Mouse (Mus musculus) ES-E14 (cell line): Measurements from ENCODE around the gene Prdm5. TPM values are rescaled to one million over a fixed set of nuclear protein-coding genes. Genes with fewer than 3 reads are reported as not detected.

ENCODE experiments used
- DNase-seq: peaks from one replicate; pipeline ENCODE4 v3.0.0-alpha.2; 2013; ENCODE audit warnings: low read depth, low spot score
- H3K27ac ChIP-seq: 2 replicates; pipeline ENCODE4 v1.5.1; 2012; ENCODE audit warnings: low read depth, mild to moderate bottlenecking, low read length, moderate library complexity, mixed read lengths; ENCODE audit not compliant: poor library complexity, insufficient read depth, severe bottlenecking
- H3K36me3 ChIP-seq: 2 replicates; pipeline ENCODE4 v1.6.1; 2012; ENCODE audit warnings: mild to moderate bottlenecking, low read length, moderate library complexity, mixed read lengths; ENCODE audit not compliant: control insufficient read depth, poor library complexity, insufficient read depth, severe bottlenecking
- H3K4me1 ChIP-seq, 2 experiments: fragments of 150-350 bp in 1 of 2; sonication (generic) in 1 of 2; 2 replicates each; pipeline ENCODE4 v1.6.1; 2012; ENCODE audit warnings: low read length in 2 of 2, mild to moderate bottlenecking in 1 of 2, mixed read lengths in 1 of 2; ENCODE audit not compliant: control insufficient read depth in 2 of 2, insufficient read depth in 2 of 2, poor library complexity in 1 of 2
- H3K4me3 ChIP-seq, 2 experiments: fragments of 150-350 bp in 1 of 2; sonication (generic) in 1 of 2; 2 replicates each; pipeline ENCODE4 v1.5.1; 2012; ENCODE audit warnings: low read length in 2 of 2, low read depth in 1 of 2, mild to moderate bottlenecking in 1 of 2, mixed read lengths in 1 of 2; ENCODE audit not compliant: insufficient read depth in 1 of 2, poor library complexity in 1 of 2, severe bottlenecking in 1 of 2
- H3K9ac ChIP-seq: 2 replicates; pipeline ENCODE4 v1.6.1; 2012; ENCODE audit warnings: low read depth, mild to moderate bottlenecking, low read length, mixed read lengths; ENCODE audit not compliant: poor library complexity, insufficient read depth, severe bottlenecking
- H3K9me3 ChIP-seq: fragments of 150-350 bp; sonication (generic); 2 replicates; pipeline ENCODE4 v1.6.1; 2012; ENCODE audit warnings: low read depth, mild to moderate bottlenecking, low read length; ENCODE audit not compliant: control insufficient read depth, insufficient read depth
- CHD2 ChIP-seq: IDR thresholded peaks from 2 replicates; pipeline ENCODE4 v1.6.1; 2014; ENCODE audit warnings: mild to moderate bottlenecking, low read depth, low read length, inconsistent platforms
- HCFC1 ChIP-seq: IDR thresholded peaks from 2 replicates; pipeline ENCODE4 v1.6.1; 2012; ENCODE audit warnings: low read length, inconsistent platforms, borderline replicate concordance; ENCODE audit not compliant: insufficient read depth
- MAFK ChIP-seq: IDR thresholded peaks from 2 replicates; pipeline ENCODE4 v1.6.1; 2014; ENCODE audit warnings: mild to moderate bottlenecking, low read depth, low read length, inconsistent platforms; ENCODE audit not compliant: insufficient read depth
- ZC3H11A ChIP-seq: IDR thresholded peaks from 2 replicates; pipeline ENCODE4 v1.6.1; 2012; ENCODE audit warnings: low read depth, mild to moderate bottlenecking, inconsistent platforms, low read length, borderline replicate concordance
- ZNF384 ChIP-seq: IDR thresholded peaks from 2 replicates; pipeline ENCODE4 v1.6.1; 2012; ENCODE audit warnings: low read depth, low read length, inconsistent platforms
- in situ Hi-C, 2 experiments: fragments of 600-800 bp; cut with MboI; formaldehyde crosslinking; loops; one replicate each; pipeline ENCODE4 v1.15.1; 2025; ENCODE audit warnings: low sequenced_read_pairs in 2 of 2, inconsistent platforms in 1 of 2; ENCODE audit not compliant: unreplicated experiment in 2 of 2
- total RNA-seq: library from RNA; depleted of rRNA; stranded (reverse); fragments of 300-350 nt; gene quantifications from 2 replicates; pipeline ENCODE4 v1.2.3, GENCODE M21; 2012

Prdm5 gene
- total RNA-seq, 1 experiment: 26.1 TPM

- Histone ChIP-seq H3K4me1 (no peaks in the 10 kb centered on the region), H3K4me3 (no peak overlapping the region), H3K36me3 (peaks cover 10% of the 10 kb centered on the region), H3K9me3 (no peaks in the 10 kb centered on the region), H3K9ac (no peak overlapping the region), H3K27ac (no peak overlapping the region)
- in situ Hi-C loops: no loop called here
- DNase-seq: no peak
- TF ChIP-seq ZC3H11A (no peak), HCFC1 (no peak), MAFK (no peak), CHD2 (no peak), ZNF384 (no peak)
Measured at GRCm38 (mm10) chr6:65925737-65926333, 147.0 kb downstream of the Prdm5 start.

GRCm38 (mm10) chr6:65930523-65930922 is 151.7 kb downstream of the Prdm5 start:
- in situ Hi-C loops: no loop called here
- Histone ChIP-seq H3K9me3 (no peaks in the 10 kb centered on the region), H3K9ac (no peak overlapping the region), H3K36me3 (peaks cover 13% of the 10 kb centered on the region), H3K4me1 (peaks cover 2% of the 10 kb centered on the region in 2 experiments; a peak in 1 of 4 replicates), H3K4me3 (no peak overlapping the region), H3K27ac (no peak overlapping the region)
- no peak for DNase-seq
- TF ChIP-seq ZNF384: no peak
- no peak for TF ChIP-seq ZC3H11A

- Histone ChIP-seq H3K27ac (no peak overlapping the region), H3K36me3 (peaks cover 12% of the 10 kb centered on the region), H3K9ac (no peak overlapping the region), H3K4me3 (no peak overlapping the region), H3K4me1 (peaks cover 2% of the 10 kb centered on the region in 2 experiments; a peak in 1 of 4 replicates), H3K9me3 (no peaks in the 10 kb centered on the region)
- TF ChIP-seq ZNF384 (no peak), CHD2 (no peak), HCFC1 (no peak), MAFK (no peak), ZC3H11A (no peak)
- in situ Hi-C loops: no loop called here
- no peak for DNase-seq
Measured at GRCm38 (mm10) chr6:65932776-65933175, 154.0 kb downstream of the Prdm5 start.

GRCm38 (mm10) chr6:65933177-65933576 is 154.4 kb downstream of the Prdm5 start:
- Histone ChIP-seq H3K36me3 (peaks cover 12% of the 10 kb centered on the region), H3K9me3 (no peaks in the 10 kb centered on the region), H3K4me1 (peaks cover 2% of the 10 kb centered on the region in 2 experiments; a peak in 1 of 4 replicates), H3K27ac (no peak overlapping the region), H3K4me3 (no peak overlapping the region), H3K9ac (no peak overlapping the region)
- DNase-seq: peak; percentile 69
- TF ChIP-seq CHD2 (no peak), MAFK (no peak)
- in situ Hi-C loops: no loop called here

- Histone ChIP-seq H3K9me3 (no peaks in the 10 kb centered on the region), H3K27ac (no peak overlapping the region), H3K4me3 (no peak overlapping the region), H3K36me3 (peaks cover 7% of the 10 kb centered on the region), H3K9ac (no peak overlapping the region), H3K4me1 (peaks cover 2% of the 10 kb centered on the region in 2 experiments; a peak in 1 of 4 replicates)
- no peak for TF ChIP-seq HCFC1
- no peak for TF ChIP-seq MAFK
- TF ChIP-seq ZNF384: no peak
- TF ChIP-seq ZC3H11A: no peak
- no peak for TF ChIP-seq CHD2
- in situ Hi-C loops: no loop called here
- no peak for DNase-seq
Measured at GRCm38 (mm10) chr6:65935566-65936281, 156.9 kb downstream of the Prdm5 start.
